Mouse (Mus musculus): ENCODE results near the gene Nos1. TPM values are rescaled to one million over a fixed set of nuclear protein-coding genes. Genes with fewer than 3 reads are reported as not detected.

The Nos1 gene
- polyA plus RNA-seq, 1 experiment from 2014 or later, result 0.06 TPM

GRCm38 (mm10) chr5:117916906-117917305 lies 136.1 kb downstream of the Nos1 start:
- 54% methylated on average over 3 of the region's 3 CpGs for WGBS
- no peak overlapping the region for H3K27ac ChIP-seq
- H3K9me3 ChIP-seq, result no peaks in the 10 kb centered on the region
- H3K4me1 ChIP-seq, result no peaks in the 10 kb centered on the region
- no peaks in the 10 kb centered on the region for H3K36me3 ChIP-seq
- H3K27me3 ChIP-seq (ENCODE audit: insufficient read depth, poor library complexity, severe bottlenecking), result no peaks in the 10 kb centered on the region
- no peak overlapping the region for H3K4me3 ChIP-seq
- DNase-seq (ENCODE audit: low spot score), result no peak

- no peaks in the 10 kb centered on the region for H3K4me1 ChIP-seq
- no peaks in the 10 kb centered on the region for H3K36me3 ChIP-seq
- H3K9me3 ChIP-seq, result no peaks in the 10 kb centered on the region
- WGBS, result 83% methylated on average over 12 of the region's 12 CpGs
- H3K4me3 ChIP-seq, result no peak overlapping the region
- H3K27ac ChIP-seq, result no peak overlapping the region
- no peak for DNase-seq (ENCODE audit: low spot score)
- H3K27me3 ChIP-seq (ENCODE audit: insufficient read depth, poor library complexity, severe bottlenecking), result peaks cover 7% of the 10 kb centered on the region; the same call in 1 of the 2 replicates
Observed at GRCm38 (mm10) chr5:117921786-117922528, 141.1 kb downstream of the Nos1 start.

- no peak for DNase-seq (ENCODE audit: low spot score)
- peaks cover 7% of the 10 kb centered on the region; the same call in 1 of the 2 replicates for H3K27me3 ChIP-seq (ENCODE audit: insufficient read depth, poor library complexity, severe bottlenecking)
- H3K27ac ChIP-seq, result no peak overlapping the region
- no peaks in the 10 kb centered on the region for H3K36me3 ChIP-seq
- no peak overlapping the region for H3K4me3 ChIP-seq
- H3K9me3 ChIP-seq, result no peaks in the 10 kb centered on the region
- H3K4me1 ChIP-seq, result no peaks in the 10 kb centered on the region
- WGBS, result 32% methylated on average over 6 of the region's 6 CpGs
Observed at GRCm38 (mm10) chr5:117923688-117924087, 142.9 kb downstream of the Nos1 start.

GRCm38 (mm10) chr5:117928553-117928952 lies 147.7 kb downstream of the Nos1 start:
- no peak for DNase-seq (ENCODE audit: low spot score)
- 92% methylated on average over 2 of the region's 2 CpGs for WGBS

GRCm38 (mm10) chr5:117932222-117932621 lies 151.4 kb downstream of the Nos1 start:
- H3K27me3 ChIP-seq (ENCODE audit: insufficient read depth, poor library complexity, severe bottlenecking), result peaks cover 40% of the 10 kb centered on the region
- H3K36me3 ChIP-seq, result no peaks in the 10 kb centered on the region
- no peak overlapping the region for H3K27ac ChIP-seq
- DNase-seq (ENCODE audit: low spot score), result no peak
- H3K4me3 ChIP-seq, result no peak overlapping the region
- H3K4me1 ChIP-seq, result no peaks in the 10 kb centered on the region
- WGBS, result 70% methylated on average over 2 of the region's 2 CpGs
- H3K9me3 ChIP-seq, result no peaks in the 10 kb centered on the region

More at GRCm38 (mm10) chr5:117928553-117928952, 147.7 kb downstream of the Nos1 start:
- H3K9me3 ChIP-seq, result no peaks in the 10 kb centered on the region
- H3K4me1 ChIP-seq, result no peaks in the 10 kb centered on the region
- peaks cover 20% of the 10 kb centered on the region for H3K27me3 ChIP-seq (ENCODE audit: insufficient read depth, poor library complexity, severe bottlenecking)
- no peak overlapping the region for H3K27ac ChIP-seq
- no peaks in the 10 kb centered on the region for H3K36me3 ChIP-seq
- no peak overlapping the region for H3K4me3 ChIP-seq

GRCm38 (mm10) chr5:117932862-117933261 lies 152.0 kb downstream of the Nos1 start:
- Histone ChIP-seq H3K27ac (no peak overlapping the region), H3K36me3 (no peaks in the 10 kb centered on the region), H3K4me1 (no peaks in the 10 kb centered on the region), H3K4me3 (no peak overlapping the region), H3K27me3 (ENCODE audit: insufficient read depth, poor library complexity, severe bottlenecking) (peaks cover 42% of the 10 kb centered on the region), H3K9me3 (no peaks in the 10 kb centered on the region)
- DNase-seq (ENCODE audit: low spot score), result peak; percentile 89
- 3% methylated on average over 8 of the region's 9 CpGs for WGBS

GRCm38 (mm10) chr5:117936346-117936745 lies 155.5 kb downstream of the Nos1 start:
- 59% methylated on average over 16 of the region's 16 CpGs for WGBS

GRCm38 (mm10) chr5:117937186-117937585 lies 156.4 kb downstream of the Nos1 start:
- WGBS, result 81% methylated on average over 3 of the region's 3 CpGs
- Histone ChIP-seq H3K27ac (no peak overlapping the region), H3K27me3 (ENCODE audit: insufficient read depth, poor library complexity, severe bottlenecking) (peaks cover 30% of the 10 kb centered on the region), H3K4me3 (no peak overlapping the region), H3K4me1 (peaks cover 7% of the 10 kb centered on the region; the same call in 1 of the 2 replicates), H3K36me3 (no peaks in the 10 kb centered on the region), H3K9me3 (no peaks in the 10 kb centered on the region)
- DNase-seq (ENCODE audit: low spot score), result no peak

More at GRCm38 (mm10) chr5:117936346-117936745, 155.5 kb downstream of the Nos1 start:
- H3K4me1 ChIP-seq, result peaks cover 7% of the 10 kb centered on the region; the same call in 1 of the 2 replicates
- H3K36me3 ChIP-seq, result no peaks in the 10 kb centered on the region
- DNase-seq (ENCODE audit: low spot score), result no peak
- no peak overlapping the region for H3K4me3 ChIP-seq
- no peak overlapping the region for H3K27ac ChIP-seq
- no peaks in the 10 kb centered on the region for H3K9me3 ChIP-seq
- H3K27me3 ChIP-seq (ENCODE audit: insufficient read depth, poor library complexity, severe bottlenecking), result peaks cover 35% of the 10 kb centered on the region

- Histone ChIP-seq H3K9me3 (no peaks in the 10 kb centered on the region), H3K4me1 (peaks cover 7% of the 10 kb centered on the region; the same call in 1 of the 2 replicates), H3K36me3 (no peaks in the 10 kb centered on the region), H3K4me3 (peak overlapping the region; percentile 50), H3K27me3 (ENCODE audit: insufficient read depth, poor library complexity, severe bottlenecking) (peaks cover 25% of the 10 kb centered on the region), H3K27ac (no peak overlapping the region)
- DNase-seq (ENCODE audit: low spot score), result peak; percentile 91
- WGBS, result 9% methylated on average over 14 of the region's 14 CpGs
Observed at GRCm38 (mm10) chr5:117938182-117938581, 157.3 kb downstream of the Nos1 start.

- no peak for DNase-seq (ENCODE audit: low spot score)
- Histone ChIP-seq H3K27ac (no peak overlapping the region), H3K4me1 (peaks cover 7% of the 10 kb centered on the region; the same call in 1 of the 2 replicates), H3K27me3 (ENCODE audit: insufficient read depth, poor library complexity, severe bottlenecking) (peaks cover 31% of the 10 kb centered on the region), H3K9me3 (no peaks in the 10 kb centered on the region), H3K4me3 (no peak overlapping the region), H3K36me3 (no peaks in the 10 kb centered on the region)
- 85% methylated on average over 8 of the region's 8 CpGs for WGBS
Observed at GRCm38 (mm10) chr5:117939402-117939801, 158.6 kb downstream of the Nos1 start.

GRCm38 (mm10) chr5:117941552-117941951 lies 160.7 kb downstream of the Nos1 start:
- no peaks in the 10 kb centered on the region for H3K36me3 ChIP-seq
- peaks cover 16% of the 10 kb centered on the region; the same call in 1 of the 2 replicates for H3K27me3 ChIP-seq (ENCODE audit: insufficient read depth, poor library complexity, severe bottlenecking)
- no peak overlapping the region for H3K4me3 ChIP-seq
- H3K9me3 ChIP-seq, result no peaks in the 10 kb centered on the region
- H3K4me1 ChIP-seq, result peaks cover 7% of the 10 kb centered on the region; the same call in 1 of the 2 replicates
- no peak overlapping the region for H3K27ac ChIP-seq
- no peak for DNase-seq (ENCODE audit: low spot score)
- WGBS, result 71% methylated on average over 3 of the region's 3 CpGs

- Histone ChIP-seq H3K27me3 (ENCODE audit: insufficient read depth, poor library complexity, severe bottlenecking) (0 out of 2 replicates have a peak, but pooled peaks cover 10% of the 10 kb centered on the region), H3K36me3 (no peaks in the 10 kb centered on the region), H3K4me1 (no peaks in the 10 kb centered on the region), H3K9me3 (no peaks in the 10 kb centered on the region), H3K4me3 (no peak overlapping the region), H3K27ac (no peak overlapping the region)
- DNase-seq (ENCODE audit: low spot score), result no peak
- 31% methylated on average over 4 of the region's 4 CpGs for WGBS
Observed at GRCm38 (mm10) chr5:117946605-117947004, 165.8 kb downstream of the Nos1 start.

GRCm38 (mm10) chr5:117949393-117949792 lies 168.6 kb downstream of the Nos1 start:
- H3K9me3 ChIP-seq, result no peaks in the 10 kb centered on the region
- WGBS, result 81% methylated on average over 10 of the region's 10 CpGs
- DNase-seq (ENCODE audit: low spot score), result no peak

More at GRCm38 (mm10) chr5:117949393-117949792, 168.6 kb downstream of the Nos1 start:
- Histone ChIP-seq H3K4me1 (no peaks in the 10 kb centered on the region), H3K36me3 (no peaks in the 10 kb centered on the region), H3K4me3 (no peak overlapping the region), H3K27ac (no peak overlapping the region), H3K27me3 (ENCODE audit: insufficient read depth, poor library complexity, severe bottlenecking) (0 out of 2 replicates have a peak, but pooled peaks cover 3% of the 10 kb centered on the region)

Data from heart, embryonic 10.5 days (tissue).